Mouse (Mus musculus): ENCODE results near the gene Galnt14.

Galnt14 gene

DNA sequence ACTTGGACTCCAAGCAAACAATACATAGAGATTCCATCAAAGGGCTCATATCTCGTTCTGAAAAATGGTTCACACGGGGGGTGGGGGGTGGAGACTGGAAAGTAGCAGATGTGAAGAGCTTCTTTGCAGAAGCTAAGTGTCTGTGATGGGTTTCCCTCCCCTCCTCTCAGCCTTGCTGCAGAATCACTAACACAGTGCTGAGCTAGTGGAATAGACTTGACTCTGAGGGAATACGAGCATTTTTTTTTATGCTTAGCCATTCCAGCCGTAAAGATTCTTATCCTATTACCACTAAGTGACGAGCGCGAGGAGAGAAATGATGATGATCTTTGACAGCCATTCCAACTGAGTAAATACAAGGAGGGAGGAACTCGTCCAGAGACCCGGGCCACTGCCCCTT lies 142.0 kb downstream of the Galnt14 start:
- DNase-seq, result no peak

DNA sequence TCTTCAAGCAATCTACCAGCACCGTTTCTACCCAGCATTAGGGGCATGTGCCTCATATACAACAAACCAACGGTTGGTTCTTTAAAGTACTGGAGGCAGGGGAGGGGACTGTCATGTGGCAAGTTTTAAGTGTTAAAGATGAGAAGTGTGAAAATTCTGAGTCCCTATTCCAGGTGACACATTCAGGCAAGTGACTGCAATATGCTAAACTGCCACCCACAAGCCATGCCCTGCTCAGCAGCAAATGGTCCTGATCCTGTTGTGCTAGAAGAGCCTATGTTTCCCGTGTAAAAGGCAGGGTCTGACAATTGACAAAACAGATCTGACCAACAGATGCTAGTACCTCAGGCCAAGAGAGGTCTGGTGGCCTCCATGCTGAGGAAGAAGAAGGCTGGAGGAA lies 149.1 kb downstream of the Galnt14 start:
- no peak for DNase-seq

DNA sequence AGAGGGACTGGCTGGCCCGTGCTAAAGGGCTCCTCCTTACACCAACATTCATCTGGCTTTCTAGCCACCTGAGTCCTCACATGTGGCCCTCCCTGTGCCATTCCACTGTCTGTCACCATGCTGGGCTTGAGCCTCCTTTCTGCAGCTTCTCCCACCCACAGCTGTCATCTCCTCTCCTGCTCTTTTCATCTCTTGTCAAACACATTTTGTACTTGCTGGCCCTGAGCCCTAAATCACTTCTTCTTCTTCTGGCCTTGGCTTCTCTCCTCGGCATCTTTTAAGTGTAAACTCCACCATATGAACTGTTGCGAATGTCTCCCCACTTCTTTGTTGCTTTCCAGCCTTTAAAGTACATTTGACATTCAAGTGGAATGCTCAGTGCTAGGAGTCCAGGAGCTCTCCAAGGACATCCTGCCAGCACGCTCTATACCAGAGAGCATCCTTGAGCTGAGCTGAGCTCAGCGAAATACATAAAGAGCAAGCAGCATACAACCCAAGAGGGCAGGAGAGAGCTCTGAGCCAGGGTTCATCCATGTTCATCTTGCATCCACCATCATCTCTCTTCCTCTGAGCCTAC lies 150.0 kb downstream of the Galnt14 start:
- DNase-seq, result no peak

DNA sequence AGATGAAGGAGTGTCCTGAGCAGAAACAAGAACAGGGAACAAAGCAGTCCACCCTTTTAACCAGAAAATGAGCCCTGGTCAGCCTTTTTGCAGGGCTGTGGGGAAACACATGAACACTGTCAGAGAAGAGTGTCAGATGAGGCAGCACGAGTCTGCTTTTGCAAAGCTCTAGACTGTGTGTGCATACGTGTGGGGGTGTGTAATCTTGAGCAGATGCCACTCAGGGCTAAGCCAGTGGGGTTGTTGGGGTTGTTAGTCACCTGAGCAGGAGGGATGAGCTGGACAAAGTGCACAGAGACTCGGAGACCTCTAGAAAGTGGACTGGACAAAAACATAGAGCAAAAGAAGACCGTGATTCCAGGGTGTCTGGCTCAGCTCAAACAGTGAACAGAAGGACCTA lies 150.8 kb downstream of the Galnt14 start:
- no peak for DNase-seq

DNA sequence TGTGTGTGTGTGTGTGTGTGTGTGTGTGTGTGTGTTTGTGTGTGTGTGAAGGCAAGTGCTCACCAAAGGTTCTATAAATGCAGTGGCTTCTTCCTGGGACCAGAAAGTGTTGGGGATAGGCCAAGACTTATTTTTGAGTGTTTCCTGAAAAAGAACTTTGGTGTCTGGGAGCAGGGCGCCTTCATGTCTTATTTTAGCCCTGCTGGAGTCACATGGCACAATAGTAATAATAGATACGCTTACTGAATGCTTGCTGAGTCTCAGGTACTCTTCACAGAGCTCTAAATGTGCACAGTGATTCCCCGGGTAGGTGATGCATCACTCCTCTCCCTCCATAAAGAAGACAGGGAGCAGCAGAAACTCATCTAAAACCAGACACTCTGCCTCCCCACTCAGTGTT lies 153.2 kb downstream of the Galnt14 start:
- DNase-seq, result no peak

DNA sequence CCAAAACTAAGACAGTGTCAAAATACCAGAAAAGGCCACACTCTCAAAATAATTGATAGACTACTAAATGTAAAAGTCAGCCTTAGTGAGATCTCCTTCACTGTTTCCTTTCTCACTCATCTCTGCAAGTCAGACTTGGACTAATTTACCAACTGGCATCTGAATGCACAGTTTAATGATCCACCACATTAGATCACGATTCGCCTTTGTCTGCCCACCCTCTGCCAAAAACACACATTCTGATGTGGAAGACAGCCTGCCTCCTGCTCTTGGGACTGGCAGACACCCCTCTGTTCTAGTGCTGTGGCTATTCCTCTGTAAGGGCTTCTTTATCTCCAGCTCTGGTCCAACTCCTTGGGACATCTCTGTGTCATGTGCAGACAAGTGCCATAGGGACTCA lies 153.8 kb downstream of the Galnt14 start:
- DNase-seq, result no peak

DNA sequence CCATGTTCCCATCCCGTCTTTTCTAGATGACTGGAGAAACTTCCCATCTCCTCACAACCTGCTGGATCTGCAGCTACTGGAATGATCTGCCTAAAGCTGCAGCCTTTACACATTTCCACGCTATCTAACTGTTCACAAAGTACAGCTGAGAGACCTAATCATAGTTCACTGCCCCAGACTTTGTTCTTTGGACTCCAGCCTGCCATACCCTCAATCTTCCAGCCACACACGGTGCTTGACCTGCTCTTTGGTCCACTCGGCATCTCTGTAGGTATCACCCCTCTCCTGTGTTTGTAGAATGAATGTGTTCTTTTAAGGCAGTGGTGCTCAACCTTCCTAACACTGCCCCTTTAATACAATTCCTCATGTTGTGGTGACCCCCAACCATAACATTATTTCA lies 155.6 kb downstream of the Galnt14 start:
- no peak for DNase-seq

DNA sequence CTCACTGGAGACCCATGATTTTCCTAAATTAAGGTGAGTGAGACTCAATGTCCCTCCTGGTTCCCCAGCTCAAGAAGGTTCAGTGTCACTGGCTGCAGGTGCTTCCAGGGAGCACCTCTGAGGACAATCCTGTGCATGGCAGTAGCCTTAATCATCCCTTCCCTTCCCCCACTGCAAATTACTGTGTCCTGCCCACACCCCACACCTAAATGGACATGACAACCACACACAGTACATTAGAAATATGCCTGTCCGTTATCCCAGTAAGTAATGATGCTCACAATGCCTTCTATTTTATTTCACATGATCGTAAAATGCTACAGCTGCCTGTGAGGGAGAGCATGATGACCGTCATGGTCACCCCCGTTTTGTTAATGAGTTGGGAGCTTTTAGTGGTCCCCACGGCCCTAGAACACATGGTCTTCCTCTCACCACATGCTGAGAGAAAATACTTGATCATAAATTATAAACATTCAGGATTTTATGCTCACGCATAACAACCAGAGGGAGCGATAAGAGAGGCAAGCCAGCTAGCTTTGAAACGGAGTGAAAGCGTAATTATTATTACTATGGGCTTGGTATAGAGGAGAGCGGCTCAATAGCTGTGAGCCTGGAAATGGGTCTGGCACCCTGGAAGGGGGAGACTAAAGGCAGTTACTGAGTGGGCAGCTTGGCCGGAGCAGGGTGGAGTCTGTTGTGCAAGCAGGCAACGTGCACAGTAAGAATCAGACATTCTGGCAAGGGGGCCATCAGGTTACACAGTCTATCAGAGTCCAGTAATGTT lies 161.3 kb downstream of the Galnt14 start:
- DNase-seq, result no peak

DNA sequence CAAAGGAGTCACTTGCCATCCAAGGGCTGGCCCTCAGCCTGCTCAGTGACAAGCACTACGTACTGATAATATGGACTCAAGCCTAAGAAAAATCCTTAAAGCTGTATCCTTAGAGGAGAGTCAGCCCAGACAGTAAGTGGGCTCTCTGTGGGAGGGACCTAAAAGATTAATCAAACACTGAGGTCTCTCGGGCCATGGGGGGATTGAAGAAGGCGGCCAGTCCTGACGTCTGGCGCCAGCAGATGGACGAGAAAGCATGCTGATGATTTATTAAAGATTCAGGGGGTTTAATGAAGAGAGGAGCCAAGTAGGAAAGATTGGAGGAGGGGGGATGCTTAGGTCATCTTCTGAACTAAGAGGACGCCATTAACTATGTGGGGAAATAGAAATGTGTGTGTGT lies 162.1 kb downstream of the Galnt14 start:
- no peak for DNase-seq

DNA sequence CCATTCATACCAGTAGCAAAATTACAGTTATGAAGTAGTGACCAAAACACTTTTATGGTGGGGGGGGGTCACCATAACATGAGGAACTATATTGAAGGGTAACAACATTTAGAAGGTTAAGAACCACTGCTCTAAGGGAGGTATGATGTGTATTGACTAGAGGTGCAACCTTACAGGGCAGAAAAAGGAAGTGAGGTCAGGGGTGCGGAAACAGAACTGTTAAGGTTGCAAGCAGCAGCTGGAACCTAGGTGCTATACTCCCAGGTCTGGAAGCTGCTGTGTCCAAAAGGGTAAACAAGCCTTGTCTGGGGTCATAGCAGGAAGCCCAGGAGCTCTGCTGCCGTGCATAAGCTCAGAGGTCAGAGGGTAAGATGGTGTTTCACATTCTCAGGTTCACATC lies 162.8 kb downstream of the Galnt14 start:
- DNase-seq, result no peak

DNA sequence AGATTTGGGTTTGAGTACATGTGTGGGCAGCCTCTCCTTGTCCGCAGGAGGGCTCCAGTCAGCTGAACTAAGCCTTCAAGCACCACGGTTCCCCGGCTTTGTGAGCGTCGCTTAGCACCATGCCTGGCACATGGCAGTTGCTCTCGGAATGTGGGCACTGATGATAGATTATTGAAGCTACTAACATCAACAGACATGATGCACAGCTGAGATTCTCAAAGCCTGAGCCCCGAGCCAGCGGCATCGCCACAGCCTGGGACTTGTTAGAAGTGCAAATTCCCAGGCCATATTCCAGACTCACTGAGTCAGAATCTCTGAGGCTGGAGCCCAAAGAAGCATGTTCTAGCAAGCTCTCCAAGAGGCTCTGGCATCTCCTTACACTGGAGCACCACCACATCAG lies 168.3 kb downstream of the Galnt14 start:
- DNase-seq, result no peak

DNA sequence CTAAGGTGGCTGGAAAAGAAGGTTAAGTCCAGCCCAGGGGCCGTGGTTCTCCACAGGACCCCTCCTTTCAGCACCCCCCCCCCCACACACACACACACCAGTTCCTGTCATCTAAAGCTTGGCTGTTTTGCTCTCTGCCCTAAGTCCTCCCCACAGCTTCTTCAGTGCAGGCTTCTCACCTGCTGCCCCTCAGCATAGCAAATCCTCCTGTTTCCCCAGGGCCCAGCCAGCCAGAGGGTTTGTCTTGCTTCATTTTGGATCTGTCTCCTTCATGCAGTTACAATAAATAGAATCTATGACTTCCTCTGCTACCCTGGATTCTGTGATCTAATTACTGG lies 169.1 kb downstream of the Galnt14 start:
- no peak for DNase-seq

DNA sequence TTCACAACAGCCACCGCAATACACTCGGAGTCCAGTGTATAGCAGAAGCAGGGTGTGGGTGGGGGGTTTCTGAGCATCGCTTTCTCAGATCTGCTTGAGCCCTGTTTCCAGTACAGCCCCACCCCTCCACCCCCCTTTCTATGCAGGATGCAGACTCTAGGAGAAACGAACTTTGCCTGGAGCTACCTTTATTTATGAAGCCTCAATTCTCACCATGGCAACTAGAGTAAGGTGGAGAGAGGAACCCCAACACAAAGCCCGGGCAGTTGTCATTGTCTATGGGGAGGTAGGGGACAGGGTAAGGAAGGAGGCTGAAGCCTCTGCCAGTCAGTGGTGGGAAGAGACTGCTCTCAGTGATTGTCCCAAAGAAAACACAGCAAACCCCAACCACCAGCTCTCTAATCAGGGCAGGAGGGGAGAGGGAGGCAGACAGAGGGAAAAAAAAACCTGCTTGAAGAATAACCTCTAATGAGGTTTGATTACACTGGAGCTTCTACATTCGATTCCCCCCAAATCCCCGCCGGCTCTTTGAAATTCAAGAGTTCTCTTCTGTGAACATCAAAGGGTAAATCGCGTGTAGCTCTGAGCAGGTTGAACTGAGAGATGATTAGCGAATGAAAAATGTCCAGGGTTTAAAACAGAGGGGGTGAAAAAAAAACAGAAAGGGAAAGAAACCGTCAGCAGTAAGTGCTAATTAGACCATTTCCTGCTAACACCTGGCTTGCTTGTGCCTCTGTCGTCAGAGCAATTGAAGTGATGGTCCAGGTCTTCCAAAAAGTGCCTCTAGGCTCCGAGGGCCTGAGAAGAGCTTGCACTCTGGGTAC lies 169.6 kb downstream of the Galnt14 start:
- DNase-seq, result no peak

DNA sequence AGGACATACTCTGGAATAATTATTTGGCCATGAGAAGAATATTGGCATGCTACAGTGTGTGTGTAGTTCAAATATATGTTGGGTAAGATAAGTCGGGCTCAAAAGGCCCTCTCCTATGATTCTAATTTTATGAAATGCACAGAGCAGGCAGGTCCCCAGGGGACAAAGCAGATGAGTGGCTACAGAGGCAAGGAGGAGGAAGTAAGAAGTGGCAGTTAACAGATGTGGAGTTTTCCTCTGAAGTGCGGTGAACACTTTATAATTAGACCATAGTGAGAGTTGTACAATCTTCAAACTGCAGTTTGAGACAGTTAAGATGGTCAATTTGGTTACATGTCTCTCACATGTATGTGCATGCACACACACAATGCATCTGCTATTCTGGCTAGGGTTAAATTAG lies 178.4 kb downstream of the Galnt14 start:
- DNase-seq, result no peak

DNA sequence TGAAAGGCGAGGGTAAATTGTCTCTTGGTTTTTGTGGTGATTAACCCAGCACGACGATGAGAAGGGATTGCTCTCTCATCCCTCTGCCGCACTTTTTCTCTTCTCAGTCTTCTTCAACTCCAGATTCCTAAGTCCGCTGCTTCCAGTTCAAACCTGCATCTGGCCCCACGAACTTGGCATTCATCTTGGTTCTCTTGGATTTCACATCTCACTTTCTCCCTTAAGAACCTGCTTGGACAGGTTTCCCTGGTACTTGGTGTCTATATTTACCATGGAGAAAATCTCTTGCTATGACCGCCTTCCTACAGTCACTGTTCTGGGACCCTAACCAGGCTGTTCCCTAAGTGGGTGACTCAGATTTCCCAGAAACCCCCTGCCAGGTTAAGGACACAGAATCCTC lies 188.1 kb downstream of the Galnt14 start:
- DNase-seq, result no peak

DNA sequence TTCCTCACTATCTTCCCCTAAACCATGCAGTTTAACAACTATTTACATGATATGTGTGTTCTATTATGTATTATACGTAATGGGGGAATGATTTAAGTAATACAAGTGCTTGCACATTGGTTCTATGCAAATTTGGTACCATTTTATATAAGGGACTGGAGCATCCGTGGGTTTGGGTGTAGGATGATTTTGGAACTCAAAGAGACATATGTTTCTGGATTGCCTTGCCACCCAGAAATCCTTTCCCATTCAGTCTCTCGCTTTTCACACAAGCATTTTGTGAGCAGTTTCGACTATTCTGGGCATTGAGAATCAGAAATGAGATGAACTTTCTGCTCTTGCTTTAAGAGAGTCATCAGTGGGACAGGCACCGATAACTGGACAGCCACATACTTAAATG lies 190.9 kb downstream of the Galnt14 start:
- DNase-seq, result no peak

DNA sequence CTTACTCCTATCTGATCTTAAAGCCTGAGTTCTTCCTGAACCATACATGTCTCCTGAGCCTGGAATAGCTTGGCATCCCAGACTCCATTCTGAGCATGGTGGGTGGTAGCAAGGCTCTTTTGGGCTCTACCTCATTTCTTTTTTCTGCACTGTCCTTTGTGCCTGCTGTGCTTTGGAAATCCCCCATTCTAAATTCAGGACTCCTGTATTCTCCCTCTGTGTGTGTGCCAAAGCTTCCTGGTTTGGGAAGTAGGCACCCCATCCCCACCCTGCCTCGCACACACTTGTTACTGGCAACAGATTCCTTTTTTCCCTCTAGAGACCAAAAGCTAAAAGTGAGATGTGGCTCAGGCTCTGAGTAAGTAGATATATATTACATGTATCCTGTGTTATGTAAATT lies 191.9 kb downstream of the Galnt14 start:
- no peak for DNase-seq

DNA sequence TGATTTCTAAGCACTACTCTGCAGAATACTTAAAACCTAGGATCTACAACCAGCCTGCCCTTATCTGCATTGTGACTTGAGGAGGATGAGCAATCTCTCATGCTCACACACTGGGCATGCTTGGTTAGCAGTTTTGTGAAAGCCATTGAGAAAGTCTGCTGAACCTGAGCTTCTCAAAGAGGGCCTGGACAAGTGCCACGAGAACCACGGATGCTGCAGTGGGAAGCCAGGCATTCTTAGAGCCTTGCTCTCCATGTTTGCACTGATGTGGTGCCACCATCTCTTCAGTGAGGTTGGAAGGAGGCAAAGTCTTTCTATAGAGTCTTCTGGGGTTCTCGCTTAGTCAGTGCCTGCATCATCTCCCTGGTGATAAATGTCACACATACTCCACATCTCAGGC lies 194.7 kb downstream of the Galnt14 start:
- no peak for DNase-seq

DNA sequence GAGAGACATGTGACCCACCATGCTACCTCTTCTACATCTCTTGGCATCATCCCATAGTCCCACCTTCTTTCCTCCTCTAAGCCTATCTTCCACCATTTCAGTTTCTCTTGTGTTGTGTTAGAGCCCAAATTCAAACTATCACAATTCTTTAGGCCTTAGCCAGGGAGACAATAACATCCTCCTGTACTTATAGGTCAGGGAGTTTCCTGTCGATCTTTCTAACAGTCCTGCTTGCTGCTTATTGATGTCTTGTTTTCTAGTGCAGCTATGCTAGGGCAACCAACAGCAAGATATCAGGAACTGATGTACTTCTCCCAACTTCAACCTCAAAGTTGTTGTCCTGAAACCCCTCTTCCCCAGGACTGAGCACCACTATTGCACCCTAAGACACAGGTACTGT lies 195.4 kb downstream of the Galnt14 start:
- no peak for DNase-seq

DNA sequence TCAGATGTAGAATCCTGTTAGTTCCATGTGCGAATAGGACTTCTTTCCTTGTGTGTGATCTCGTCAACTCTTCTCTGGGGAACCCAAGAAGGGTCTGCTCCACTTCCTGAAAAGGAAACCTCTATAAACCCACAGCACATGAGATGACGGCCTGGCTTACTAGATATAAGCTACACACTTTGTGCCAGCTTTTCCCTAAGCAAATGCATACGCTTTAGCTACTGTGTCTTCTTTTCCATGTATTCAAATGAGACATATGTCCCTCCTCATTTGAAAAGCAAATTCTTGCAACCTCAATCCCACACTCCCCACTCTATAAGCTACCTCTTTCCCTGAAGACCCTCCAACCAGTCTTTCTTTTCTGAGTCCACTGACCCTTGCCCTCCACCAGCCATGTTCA lies 196.0 kb downstream of the Galnt14 start:
- DNase-seq, result no peak

DNA sequence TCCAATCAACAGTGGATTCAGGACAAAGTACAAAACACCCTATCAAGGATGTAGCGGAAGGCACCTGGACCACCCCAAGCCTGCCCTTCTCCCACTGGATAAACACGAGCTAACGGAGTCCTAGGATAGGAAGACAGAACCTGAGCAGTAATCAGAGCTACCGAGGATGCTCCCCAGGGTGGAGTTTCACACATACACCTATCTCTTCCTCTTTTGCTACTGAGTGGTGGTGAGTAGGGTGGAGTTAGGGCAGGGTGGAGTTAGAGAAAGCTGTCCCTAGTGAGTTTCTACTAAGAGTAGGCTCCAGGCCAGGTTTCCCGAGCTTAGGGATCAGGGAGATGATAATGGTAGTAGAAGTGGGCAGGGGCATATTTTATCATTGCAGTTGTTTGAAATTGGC lies 197.4 kb downstream of the Galnt14 start:
- no peak for DNase-seq

DNA sequence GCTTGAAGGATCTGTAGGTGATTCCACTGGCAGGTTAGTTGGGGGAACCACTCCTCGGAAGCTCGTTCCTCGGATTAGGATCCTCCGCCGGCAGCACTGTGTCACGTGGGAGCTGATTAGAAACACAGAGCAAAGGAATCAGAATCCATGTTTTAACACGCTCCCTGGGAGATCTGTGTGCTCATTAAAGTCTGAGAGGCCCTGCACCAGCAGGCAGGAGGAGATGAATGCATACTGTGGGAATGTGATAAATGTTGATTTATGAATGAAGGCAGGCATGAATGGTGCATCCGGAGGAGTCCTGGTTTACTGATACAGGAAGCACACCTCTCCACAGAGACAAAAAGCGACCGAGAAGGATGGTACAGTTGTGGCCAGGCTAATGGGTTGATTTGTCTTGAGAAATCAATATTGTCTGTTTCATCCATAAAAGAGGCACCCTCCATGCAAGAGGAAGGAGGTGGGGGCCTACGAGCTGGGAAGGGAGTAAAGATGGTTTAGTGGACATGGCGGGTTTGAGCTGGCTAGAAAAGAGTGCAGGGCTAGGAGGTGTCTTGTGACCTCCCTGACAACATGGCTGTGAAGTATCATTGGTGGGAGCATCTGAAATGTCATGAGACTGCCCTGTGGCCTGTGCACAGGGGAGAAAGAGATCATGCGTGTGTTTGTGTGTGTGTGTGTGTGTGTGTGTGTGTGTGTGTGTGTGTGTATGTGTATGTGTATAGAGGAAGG lies 202.3 kb downstream of the Galnt14 start:
- DNase-seq, result no peak

DNA sequence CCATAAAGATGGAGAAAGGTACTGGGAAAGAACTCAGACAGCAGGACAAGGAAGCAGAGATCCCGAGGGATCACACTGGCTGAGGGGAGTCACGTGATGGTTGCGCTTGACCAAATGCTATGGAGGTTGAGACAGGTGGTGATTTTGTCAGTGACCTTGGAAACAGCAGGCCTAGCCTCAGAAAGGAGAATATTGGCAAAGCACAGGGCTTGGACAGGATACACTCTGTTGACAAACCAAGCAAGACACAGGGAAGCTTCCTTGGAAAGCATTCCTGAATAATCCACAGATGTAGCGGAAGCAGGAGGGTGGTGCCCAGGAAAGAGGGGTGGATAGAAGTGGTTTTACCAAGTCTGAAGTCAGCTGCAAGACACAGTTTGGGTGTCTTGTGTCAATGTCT lies 206.1 kb downstream of the Galnt14 start:
- no peak for DNase-seq

DNA sequence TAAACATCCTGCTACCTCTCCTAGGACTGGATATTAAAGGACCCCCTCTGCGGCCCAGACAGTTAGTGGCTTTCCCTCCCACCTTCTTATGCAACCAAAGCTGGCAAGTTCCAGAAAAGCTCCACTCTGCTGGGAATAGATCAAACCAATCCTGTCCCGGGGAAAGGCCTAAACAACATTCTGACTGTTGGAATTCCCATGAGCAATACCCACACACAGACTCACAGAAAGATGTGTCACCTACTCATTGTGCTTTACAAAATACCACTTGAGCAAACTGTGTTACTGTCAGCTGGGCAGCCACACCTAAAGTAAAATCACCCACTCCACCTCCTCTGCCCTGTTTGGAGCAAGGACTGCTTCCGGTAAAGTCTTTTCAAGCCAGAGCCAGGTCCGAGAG lies 207.6 kb downstream of the Galnt14 start:
- DNase-seq, result no peak

Data from thymus, postnatal 36 days (tissue).